Comparison of ENCODE assay signal across 19 mouse cellular contexts in genomic region chr2:48465483-48465882, GRCm38 (mm10).
"Had no signal": no experiment of that assay in that cellular context is flagged by ENCODE, and none has a peak within 500 bp of the region (broad histone marks: within the 10 kb centered on the region; RNA-seq: fewer than 3 reads in every experiment).

No protein-coding gene starts in this region.

- DNase-seq: liver, embryonic 13.5 days; liver, postnatal 0 days; lung, adult 2 months; lung, postnatal 14 days; lung, postnatal 36 days; midbrain, embryonic 14.5 days; right cerebral cortex, postnatal 14 days; thymus, adult 2 months; thymus, postnatal 25 days; thymus, postnatal 4 days had no signal

- H3K9me3 ChIP-seq: liver, embryonic 13.5 days; liver, embryonic 15.5 days; lung, embryonic 15.5 days; midbrain, embryonic 10.5 days; midbrain, embryonic 12.5 days; neural tube, embryonic 12.5 days; stomach, embryonic 15.5 days had no signal

- ATAC-seq: liver, postnatal 0 days; lung, postnatal 0 days; midbrain, embryonic 16.5 days had no signal

- H3K4me2 ChIP-seq: liver, embryonic 13.5 days; liver, embryonic 15.5 days; lung, embryonic 15.5 days; midbrain, embryonic 12.5 days; neural tube, embryonic 12.5 days; stomach, embryonic 15.5 days had no signal

- H3K36me3 ChIP-seq: liver, embryonic 13.5 days; liver, embryonic 15.5 days; lung, embryonic 15.5 days; midbrain, embryonic 10.5 days; midbrain, embryonic 12.5 days; neural tube, embryonic 12.5 days; stomach, embryonic 15.5 days had no signal

- H3K9ac ChIP-seq: liver, embryonic 13.5 days; liver, embryonic 15.5 days; liver, postnatal 0 days; lung, embryonic 15.5 days; midbrain, embryonic 12.5 days; neural tube, embryonic 12.5 days; stomach, embryonic 15.5 days had no signal

- H3K27me3 ChIP-seq: liver, embryonic 13.5 days; liver, embryonic 15.5 days; lung, embryonic 15.5 days; midbrain, embryonic 12.5 days; neural tube, embryonic 12.5 days; stomach, embryonic 15.5 days had no signal

- H3K4me3 ChIP-seq: liver, embryonic 13.5 days; liver, embryonic 15.5 days; lung, embryonic 15.5 days; midbrain, embryonic 10.5 days; midbrain, embryonic 12.5 days; neural tube, embryonic 12.5 days; stomach, embryonic 15.5 days had no signal

- H3K27ac ChIP-seq: liver, embryonic 13.5 days; liver, embryonic 15.5 days; lung, embryonic 15.5 days; macrophage; midbrain, embryonic 10.5 days; midbrain, embryonic 12.5 days; neural tube, embryonic 12.5 days; stomach, embryonic 15.5 days had no signal

- H3K4me1 ChIP-seq: liver, embryonic 13.5 days; liver, embryonic 15.5 days; lung, embryonic 15.5 days; midbrain, embryonic 10.5 days; midbrain, embryonic 12.5 days; neural tube, embryonic 12.5 days; stomach, embryonic 15.5 days had no signal
